Mouse (Mus musculus): ENCODE data around the gene Oosp2. TPM values are rescaled to one million over a fixed set of nuclear protein-coding genes. Genes with fewer than 3 reads are reported as not detected.

The Oosp2 gene
- total and polyA plus RNA-seq, 3 experiments: not detected

- Histone ChIP-seq H3K27me3 (ENCODE audit: control insufficient read depth, insufficient read depth, low read length) (no peaks in the 10 kb centered on the region), H3K4me1 (ENCODE audit: control insufficient read depth, insufficient read depth, low read length) (no peaks in the 10 kb centered on the region), H3K27ac (no peak overlapping the region), H3K36me3 (ENCODE audit: control insufficient read depth, insufficient read depth, low read length) (no peaks in the 10 kb centered on the region), H3K4me3 (no peak overlapping the region), H3K79me2 (replicated peaks; ENCODE audit: control insufficient read depth, insufficient read depth, low read length) (no peaks in the 10 kb centered on the region), H3K9ac (ENCODE audit: low read depth, low read length) (no peak overlapping the region)
- no peak for DNase-seq
- intact Hi-C loops (cut with DNase I): no loop called here
- WGBS: 44% methylated on average over 2 of the region's 2 CpGs
- TF ChIP-seq EP300 (IDR thresholded peaks at IDR 0.05; ENCODE audit: insufficient read depth, low read depth, low read length) (no peak), CTCF (IDR thresholded peaks at IDR 0.05) (no peak), POLR2A (IDR thresholded peaks at IDR 0.05; ENCODE audit: insufficient read depth, low read depth, low read length) (no peak)
These were observed 1.2 kb downstream of the Oosp2 start for GRCm38 (mm10) chr19:11659142-11659541.

DNA sequence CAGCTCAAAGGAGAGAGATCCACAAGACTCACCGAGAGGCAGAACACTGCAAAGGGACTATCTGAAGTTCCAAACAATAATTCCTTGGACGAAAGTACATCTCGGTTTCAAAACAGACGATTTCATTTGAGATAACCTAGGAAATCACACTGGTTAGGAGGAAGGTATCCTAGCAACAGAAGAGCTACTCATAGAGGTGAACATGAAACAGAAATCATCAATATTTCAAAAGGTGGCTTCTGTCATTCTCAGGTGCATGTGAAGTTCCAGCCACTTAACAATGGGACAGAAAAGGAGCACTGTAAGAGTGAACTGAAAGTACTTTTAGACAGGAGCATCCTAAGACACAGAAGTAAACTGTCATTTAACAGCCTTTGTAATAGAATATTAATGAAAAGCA lies 10.8 kb downstream of the Oosp2 start:
- WGBS: 66% methylated on average over 4 of the region's 4 CpGs
- no peaks in the 10 kb centered on the region for H3K79me2 ChIP-seq (replicated peaks; ENCODE audit: control insufficient read depth, insufficient read depth, low read length)
- DNase-seq: no peak
- H3K4me3 ChIP-seq: no peak overlapping the region
- H3K27ac ChIP-seq: no peak overlapping the region
- no peaks in the 10 kb centered on the region for H3K36me3 ChIP-seq (ENCODE audit: control insufficient read depth, insufficient read depth, low read length)
- intact Hi-C loops (cut with DNase I): no loop called here
- H3K27me3 ChIP-seq (ENCODE audit: control insufficient read depth, insufficient read depth, low read length): no peaks in the 10 kb centered on the region
- H3K4me1 ChIP-seq (ENCODE audit: control insufficient read depth, insufficient read depth, low read length): no peaks in the 10 kb centered on the region
- no peak for TF ChIP-seq POLR2A (IDR thresholded peaks at IDR 0.05; ENCODE audit: insufficient read depth, low read depth, low read length)
- TF ChIP-seq CTCF (IDR thresholded peaks at IDR 0.05): no peak
- TF ChIP-seq EP300 (IDR thresholded peaks at IDR 0.05; ENCODE audit: insufficient read depth, low read depth, low read length): no peak
- no peak overlapping the region for H3K9ac ChIP-seq (ENCODE audit: low read depth, low read length)

- intact Hi-C loops (cut with DNase I): no loop called here
- WGBS: 59% methylated on average over 3 of the region's 3 CpGs
- no peaks in the 10 kb centered on the region for H3K4me1 ChIP-seq (ENCODE audit: control insufficient read depth, insufficient read depth, low read length)
- TF ChIP-seq CTCF (IDR thresholded peaks at IDR 0.05): no peak
- TF ChIP-seq POLR2A (IDR thresholded peaks at IDR 0.05; ENCODE audit: insufficient read depth, low read depth, low read length): no peak
- TF ChIP-seq EP300 (IDR thresholded peaks at IDR 0.05; ENCODE audit: insufficient read depth, low read depth, low read length): no peak
- no peak overlapping the region for H3K9ac ChIP-seq (ENCODE audit: low read depth, low read length)
- H3K79me2 ChIP-seq (replicated peaks; ENCODE audit: control insufficient read depth, insufficient read depth, low read length): no peaks in the 10 kb centered on the region
- no peak for DNase-seq
- no peak overlapping the region for H3K4me3 ChIP-seq
- no peak overlapping the region for H3K27ac ChIP-seq
- no peaks in the 10 kb centered on the region for H3K27me3 ChIP-seq (ENCODE audit: control insufficient read depth, insufficient read depth, low read length)
- H3K36me3 ChIP-seq (ENCODE audit: control insufficient read depth, insufficient read depth, low read length): no peaks in the 10 kb centered on the region
These were observed 14.2 kb downstream of the Oosp2 start for GRCm38 (mm10) chr19:11646166-11646565.

GRCm38 (mm10) chr19:11640732-11641131 lies 19.6 kb downstream of the Oosp2 start, which contains the start of gene Ms4a3:
Ms4a3 (minus strand) TSS chr19:11640851.
- Histone ChIP-seq H3K36me3 (ENCODE audit: control insufficient read depth, insufficient read depth, low read length) (no peaks in the 10 kb centered on the region), H3K9ac (ENCODE audit: low read depth, low read length) (no peak within 1 kb of the TSS), H3K79me2 (replicated peaks; ENCODE audit: control insufficient read depth, insufficient read depth, low read length) (no peaks in the 10 kb centered on the region), H3K4me3 (no peak within 1 kb of the TSS), H3K27ac (no peak within 1 kb of the TSS), H3K27me3 (ENCODE audit: control insufficient read depth, insufficient read depth, low read length) (no peaks in the 10 kb centered on the region), H3K4me1 (ENCODE audit: control insufficient read depth, insufficient read depth, low read length) (no peaks in the 10 kb centered on the region)
- TF ChIP-seq CTCF (IDR thresholded peaks at IDR 0.05) (no peak), POLR2A (IDR thresholded peaks at IDR 0.05; ENCODE audit: insufficient read depth, low read depth, low read length) (no peak), EP300 (IDR thresholded peaks at IDR 0.05; ENCODE audit: insufficient read depth, low read depth, low read length) (no peak)
- intact Hi-C loops (cut with DNase I): no loop called here
- 58% methylated on average over 1 of the region's 1 CpGs for WGBS
- DNase-seq: no peak

DNA sequence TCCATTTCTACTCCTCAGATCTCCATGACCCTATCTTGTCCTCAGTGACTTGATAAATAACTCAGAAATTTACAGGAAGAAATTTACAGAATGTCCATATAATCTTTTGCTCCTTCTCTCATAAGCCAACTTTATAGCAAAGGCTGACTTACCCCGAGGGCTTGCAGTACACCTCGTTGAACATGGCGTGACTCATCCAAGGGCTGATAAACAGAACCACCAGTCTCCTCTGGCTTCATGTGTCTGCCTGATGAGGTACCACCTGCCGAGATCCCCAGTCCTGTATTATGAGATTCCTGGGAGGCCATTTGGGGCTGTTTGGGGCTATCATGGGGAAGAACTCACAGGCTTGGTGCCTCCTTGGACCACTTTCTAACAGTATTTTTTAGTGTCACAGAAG lies 21.3 kb downstream of the Oosp2 start:
- 53% methylated on average over 4 of the region's 4 CpGs for WGBS
- Histone ChIP-seq H3K36me3 (ENCODE audit: control insufficient read depth, insufficient read depth, low read length) (no peaks in the 10 kb centered on the region), H3K4me3 (no peak overlapping the region), H3K27me3 (ENCODE audit: control insufficient read depth, insufficient read depth, low read length) (no peaks in the 10 kb centered on the region), H3K9ac (ENCODE audit: low read depth, low read length) (no peak overlapping the region), H3K79me2 (replicated peaks; ENCODE audit: control insufficient read depth, insufficient read depth, low read length) (no peaks in the 10 kb centered on the region), H3K27ac (no peak overlapping the region), H3K4me1 (ENCODE audit: control insufficient read depth, insufficient read depth, low read length) (no peaks in the 10 kb centered on the region)
- intact Hi-C loops (cut with DNase I): no loop called here
- no peak for DNase-seq
- no peak for TF ChIP-seq CTCF (IDR thresholded peaks at IDR 0.05)
- TF ChIP-seq EP300 (IDR thresholded peaks at IDR 0.05; ENCODE audit: insufficient read depth, low read depth, low read length): no peak
- no peak for TF ChIP-seq POLR2A (IDR thresholded peaks at IDR 0.05; ENCODE audit: insufficient read depth, low read depth, low read length)

DNA sequence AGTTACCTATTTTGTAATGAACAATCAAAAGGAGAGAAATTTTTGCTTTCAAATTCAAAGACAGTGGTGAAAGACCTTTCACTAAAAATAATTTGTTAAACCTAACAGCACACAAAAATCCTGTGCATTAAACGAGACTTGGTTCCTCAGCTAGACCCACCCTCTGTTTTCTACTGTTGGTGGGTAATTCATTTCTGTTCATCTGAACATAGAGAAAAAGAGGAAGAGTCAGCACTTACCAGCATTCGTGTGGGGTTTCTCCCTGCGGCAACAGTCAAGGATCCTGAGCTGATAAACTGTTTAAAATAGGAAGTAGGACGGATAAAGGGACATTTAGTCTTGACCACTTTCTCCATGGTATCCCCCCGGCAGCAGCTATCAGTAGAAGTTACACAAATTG lies 24.8 kb downstream of the Oosp2 start:
- intact Hi-C loops (cut with DNase I): no loop called here
- no peak overlapping the region for H3K4me3 ChIP-seq

More for the DNA sequence above, 24.8 kb downstream of the Oosp2 start:
- 34% methylated on average over 5 of the region's 5 CpGs for WGBS
- Histone ChIP-seq H3K9ac (ENCODE audit: low read depth, low read length) (no peak overlapping the region), H3K4me1 (ENCODE audit: control insufficient read depth, insufficient read depth, low read length) (no peaks in the 10 kb centered on the region), H3K27ac (no peak overlapping the region), H3K27me3 (ENCODE audit: control insufficient read depth, insufficient read depth, low read length) (no peaks in the 10 kb centered on the region), H3K79me2 (replicated peaks; ENCODE audit: control insufficient read depth, insufficient read depth, low read length) (no peaks in the 10 kb centered on the region), H3K36me3 (ENCODE audit: control insufficient read depth, insufficient read depth, low read length) (no peaks in the 10 kb centered on the region)
- no peak for DNase-seq
- TF ChIP-seq POLR2A (IDR thresholded peaks at IDR 0.05; ENCODE audit: insufficient read depth, low read depth, low read length): no peak
- no peak for TF ChIP-seq CTCF (IDR thresholded peaks at IDR 0.05)
- TF ChIP-seq EP300 (IDR thresholded peaks at IDR 0.05; ENCODE audit: insufficient read depth, low read depth, low read length): no peak
